Mouse (Mus musculus): Measurements from ENCODE around the gene Tacr1.
"Not testable (repeated sequence)": the region's sequence is repeated elsewhere in the genome, so short reads cannot be mapped to it uniquely, and the experiment has no call there.

Gene Tacr1

DNA sequence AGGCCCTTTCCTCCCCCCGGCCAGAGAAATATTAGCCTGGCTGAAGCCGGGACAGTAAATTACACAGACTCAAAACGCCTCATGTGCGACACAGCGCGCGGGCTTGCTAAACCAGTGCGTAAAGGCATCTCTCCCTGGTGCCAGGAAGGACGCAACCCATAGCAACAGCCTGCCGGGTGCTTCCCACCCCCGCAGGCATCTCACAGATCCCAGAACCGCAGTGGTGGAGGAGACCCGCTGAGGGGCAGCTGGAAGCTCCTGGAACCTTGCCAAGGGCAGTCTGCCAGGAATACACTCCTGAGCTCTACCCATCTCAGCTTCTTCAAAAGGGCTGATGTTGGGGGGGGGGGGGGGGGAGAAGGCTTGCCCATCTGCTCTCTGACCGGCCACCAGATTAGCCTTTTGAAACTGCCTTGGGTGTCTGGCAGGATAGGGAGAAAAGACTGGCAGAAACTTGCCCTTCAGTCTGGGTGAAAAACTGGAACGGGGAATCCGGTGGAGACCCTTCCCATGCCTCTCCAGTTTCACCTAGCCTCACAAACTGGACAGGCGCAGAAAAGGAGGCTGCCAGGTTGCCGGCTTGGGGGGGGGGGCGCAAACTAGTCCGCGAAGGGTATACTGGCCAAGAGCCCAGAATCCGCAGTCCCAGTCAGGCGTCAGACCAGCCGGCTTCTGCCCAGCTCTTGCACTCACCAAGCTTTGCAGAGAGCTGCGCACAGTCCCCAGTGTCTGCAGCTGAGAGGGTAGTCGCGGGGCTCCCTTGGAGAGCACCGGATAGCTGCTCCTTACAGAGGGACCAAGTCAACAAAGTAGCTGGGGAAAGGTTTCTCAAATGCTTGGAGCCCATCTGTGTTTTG lies at the start of gene Tacr1:
Tacr1 (plus strand) TSS at position 740 of the 857 bp plus-strand sequence.
- no peak for DNase-seq

DNA sequence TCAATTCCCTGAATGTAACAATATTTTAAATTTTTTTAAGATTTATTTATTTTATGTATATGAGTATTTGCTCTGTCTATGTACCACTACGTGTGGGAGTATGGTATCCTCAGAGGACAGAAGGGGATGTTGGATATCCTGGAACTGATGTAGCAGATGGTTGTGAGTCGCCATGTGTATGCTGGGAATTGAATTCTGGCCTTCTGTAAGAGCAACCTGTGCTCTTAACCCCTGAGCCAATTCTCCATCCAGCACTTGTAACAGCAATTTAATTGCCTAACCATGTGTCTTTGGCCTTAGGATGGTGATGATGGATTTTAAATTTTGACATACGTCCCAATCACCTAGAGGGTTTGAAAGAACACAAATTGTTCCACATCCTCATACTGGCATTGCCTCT lies 26.0 kb upstream of the Tacr1 start:
- no peak for DNase-seq

DNA sequence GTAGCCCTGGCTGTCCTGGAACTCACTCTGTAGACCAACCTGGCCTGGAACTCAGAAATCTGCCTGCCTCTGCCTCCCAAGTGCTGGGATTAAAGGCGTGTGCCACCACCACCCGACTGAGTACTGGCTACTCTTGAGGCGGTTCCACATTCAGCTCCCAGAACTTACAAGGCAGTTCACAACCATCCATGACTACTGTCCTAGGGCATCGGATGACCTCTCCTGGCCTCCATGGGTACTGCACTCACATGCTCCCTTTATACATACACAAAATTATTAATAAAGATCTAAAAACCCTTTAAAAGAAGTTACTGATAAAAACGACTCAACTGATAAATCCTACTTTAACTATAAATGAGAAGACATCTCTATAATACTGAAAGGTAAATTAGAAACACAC lies 18.6 kb upstream of the Tacr1 start:
- DNase-seq = no peak

DNA sequence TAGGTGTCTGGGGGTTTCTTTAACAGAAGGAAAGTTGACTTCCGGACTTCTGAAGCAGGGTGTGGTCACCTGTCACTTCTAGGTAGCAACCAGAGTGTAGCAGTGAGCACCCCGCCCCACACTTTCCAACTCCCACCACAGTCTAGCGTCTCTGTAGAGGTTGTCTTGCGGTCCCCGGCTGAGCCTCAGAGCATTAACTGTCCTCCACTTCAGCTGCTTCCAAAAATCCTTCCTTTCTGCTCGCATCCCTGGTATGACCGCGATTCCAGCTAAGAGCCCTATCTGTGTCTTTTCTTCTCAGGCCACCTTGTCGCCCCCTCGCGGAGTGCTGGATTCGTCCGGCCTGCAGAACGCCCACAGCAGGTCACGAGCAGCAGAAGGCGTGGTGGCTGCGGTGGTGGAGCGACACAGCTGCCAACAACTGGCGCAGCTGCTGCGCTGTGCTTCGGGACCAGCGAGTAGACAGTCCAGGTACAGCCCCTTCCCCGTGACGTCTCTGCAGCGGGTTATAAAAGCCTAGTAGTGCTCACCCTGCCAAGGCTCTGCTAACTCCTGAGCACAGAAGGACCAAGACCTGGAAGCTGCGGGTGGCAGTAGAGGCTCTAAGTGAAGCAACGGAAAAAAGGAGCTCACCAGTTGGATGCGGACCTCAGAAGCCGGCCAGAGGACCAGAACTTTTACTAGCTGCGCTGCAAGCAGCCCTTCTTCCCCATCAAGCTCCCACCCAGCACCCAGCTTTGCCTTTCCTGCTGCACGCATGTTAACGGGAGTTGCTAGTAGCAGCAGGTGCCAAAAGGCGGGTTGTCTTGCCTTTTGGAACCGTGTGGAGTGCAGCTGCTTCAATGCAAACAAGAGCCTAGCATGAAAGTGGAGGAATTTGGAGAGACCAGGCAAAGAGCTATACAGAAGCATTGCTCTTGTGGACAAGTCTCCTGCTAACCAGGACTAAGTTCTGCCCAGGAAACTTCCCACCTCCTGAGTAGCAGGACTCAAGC lies 664 bp downstream of the Tacr1 start:
- no peak for DNase-seq

DNA sequence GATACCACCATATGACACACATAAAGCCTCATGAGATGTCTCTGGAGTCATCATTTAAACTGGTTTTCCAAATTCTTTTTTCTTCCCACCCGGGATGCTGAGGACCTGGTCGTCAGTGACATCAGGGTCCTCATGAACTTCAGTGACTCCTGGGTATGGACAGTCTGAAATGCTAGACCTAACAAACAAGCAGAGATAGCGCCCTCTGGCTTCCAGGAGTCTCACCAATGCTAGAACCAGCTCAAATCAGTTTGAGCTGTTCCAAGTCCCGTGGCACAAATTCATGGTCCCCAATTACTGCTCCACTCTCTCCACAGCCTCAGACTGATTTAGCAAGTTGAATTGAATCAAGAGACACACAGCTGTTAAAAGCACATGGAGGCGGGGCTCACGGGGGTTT lies 16.2 kb downstream of the Tacr1 start:
- DNase-seq = no peak

DNA sequence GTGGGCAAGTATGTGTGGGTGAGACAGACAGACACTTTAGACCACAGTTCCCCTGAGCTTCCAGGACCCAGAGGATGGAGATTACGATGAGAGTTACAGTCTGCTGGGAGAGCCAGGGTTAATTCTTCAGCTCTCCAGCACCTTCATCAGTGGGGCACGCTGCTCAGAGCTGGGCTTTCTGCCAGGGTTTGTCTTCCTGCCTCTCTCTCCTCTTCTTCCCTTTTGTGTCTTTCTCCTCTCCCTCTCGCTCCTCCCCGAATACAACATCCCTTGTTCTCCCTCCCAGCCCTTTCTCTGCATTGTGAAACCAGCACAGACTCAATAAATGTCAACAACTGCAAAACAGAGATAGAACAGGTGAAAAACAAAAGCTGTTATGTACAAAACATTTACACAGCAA lies 18.1 kb downstream of the Tacr1 start:
- no peak for DNase-seq

DNA sequence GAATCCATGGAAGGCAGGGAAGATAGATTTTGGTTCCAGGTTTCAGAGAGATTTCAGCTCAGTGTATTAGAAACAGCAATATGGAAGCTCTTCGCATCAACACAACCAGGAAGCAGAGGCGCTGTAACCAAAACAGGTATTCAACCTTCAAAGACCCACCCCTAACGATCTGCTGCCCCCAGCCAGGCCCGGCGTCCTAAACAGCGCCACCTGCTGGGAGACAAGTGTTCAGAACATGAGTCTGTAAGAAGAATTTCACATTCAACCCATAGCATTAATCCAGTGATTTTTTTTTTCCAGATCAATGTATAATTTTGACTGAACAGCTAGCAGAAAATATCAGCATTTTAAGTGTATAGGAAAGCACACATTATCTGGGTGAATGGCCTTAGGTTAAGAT lies 26.8 kb downstream of the Tacr1 start:
- no peak for DNase-seq

DNA sequence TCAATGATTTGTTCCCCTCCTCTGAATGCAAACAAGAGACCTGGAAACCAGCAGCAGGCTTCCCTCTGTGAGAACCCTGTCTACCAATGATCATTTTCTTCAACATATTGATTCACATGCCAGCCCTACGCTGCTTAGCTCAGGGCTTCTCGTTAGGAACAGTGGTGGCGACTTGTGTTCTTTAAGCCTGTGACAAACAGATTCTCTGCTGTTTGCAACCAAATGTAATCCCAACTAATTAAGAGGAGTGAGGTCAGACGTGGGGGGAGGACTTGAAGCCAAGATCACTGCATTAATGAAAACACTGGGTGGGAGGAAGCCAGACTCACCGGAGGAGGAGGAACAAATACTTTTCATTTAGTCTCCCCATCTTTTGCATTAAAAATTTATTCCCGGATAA lies 27.6 kb downstream of the Tacr1 start:
- DNase-seq = no peak

DNA sequence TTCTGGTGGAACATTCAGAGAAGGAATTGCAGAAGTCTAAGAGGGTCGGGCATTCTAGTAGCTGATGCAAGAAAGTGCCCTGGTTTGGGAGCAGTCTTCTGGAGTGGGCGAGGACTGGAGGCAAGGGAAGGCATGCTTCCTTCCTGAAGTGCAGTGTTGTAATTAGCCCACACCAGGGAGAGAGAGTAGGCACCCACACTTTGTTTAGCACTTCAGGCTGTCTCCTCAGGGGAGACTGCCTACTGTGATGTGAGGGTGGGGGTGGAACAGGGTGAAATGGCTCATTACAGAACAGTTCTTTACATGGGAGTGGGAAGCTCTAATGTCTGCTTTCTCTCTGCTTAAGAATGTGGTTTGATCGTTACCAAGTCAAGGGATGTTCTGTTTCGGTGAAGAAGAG lies 35.0 kb downstream of the Tacr1 start:
- DNase-seq = no peak

DNA sequence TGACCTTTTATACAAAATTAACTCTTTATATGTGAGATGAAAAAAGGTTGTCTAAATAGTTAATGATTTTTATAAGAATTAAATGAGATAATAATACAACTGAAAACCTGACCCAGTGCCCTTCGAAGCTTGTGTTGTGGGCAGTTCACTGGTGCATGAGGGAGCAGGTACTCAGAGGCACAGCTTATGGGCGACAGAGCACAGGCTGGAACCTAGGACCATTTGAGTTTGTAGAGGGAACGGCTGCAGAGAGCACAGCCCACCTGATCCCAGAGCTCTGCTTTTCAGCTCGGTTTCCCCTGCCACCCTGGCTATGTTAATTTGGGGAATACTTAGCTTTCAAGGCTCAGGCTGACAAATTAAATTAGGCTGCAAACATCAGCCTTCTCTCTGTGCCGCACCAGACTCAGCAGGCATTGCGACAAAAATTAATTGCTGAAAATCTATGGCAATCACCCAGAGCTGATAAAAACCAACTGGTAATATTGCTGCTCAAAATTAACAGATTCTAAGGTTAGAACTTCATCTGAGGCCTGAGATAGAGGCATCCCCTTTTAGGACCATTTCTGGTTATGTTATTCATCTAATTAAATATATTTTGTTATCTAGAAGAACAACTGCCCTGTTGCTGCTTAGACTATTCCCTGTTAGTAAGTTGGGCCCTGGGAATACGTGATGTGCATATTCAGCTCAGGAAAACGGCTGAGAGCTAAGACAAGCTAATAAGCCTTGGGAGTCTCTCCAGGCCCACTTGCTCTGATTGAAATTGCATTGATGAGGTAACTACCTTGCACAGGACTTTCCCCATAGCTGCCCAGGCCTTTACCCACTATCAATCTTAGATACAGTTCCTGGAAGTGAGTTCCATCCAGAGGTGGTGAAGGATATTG lies 50.3 kb downstream of the Tacr1 start:
- DNase-seq = not testable (repeated sequence)

DNA sequence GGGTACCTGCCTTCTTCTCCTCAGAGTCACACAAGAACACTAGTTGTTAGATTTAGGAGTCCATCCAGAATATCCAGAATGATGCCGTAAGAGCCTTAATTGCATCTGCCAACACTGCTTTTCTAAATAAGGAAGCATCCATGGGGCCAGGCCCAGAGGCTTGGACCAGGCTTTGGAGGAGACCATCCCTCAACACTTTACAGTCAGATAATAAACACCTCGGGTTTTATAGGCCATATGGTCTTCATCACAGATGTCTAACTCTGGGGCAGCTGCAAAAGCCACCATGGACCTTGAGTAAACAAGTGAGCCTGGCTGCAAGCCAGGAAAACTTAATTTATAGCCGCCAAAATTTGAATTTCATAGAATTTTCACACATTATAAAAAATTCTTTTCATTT lies 53.1 kb downstream of the Tacr1 start:
- DNase-seq = no peak

DNA sequence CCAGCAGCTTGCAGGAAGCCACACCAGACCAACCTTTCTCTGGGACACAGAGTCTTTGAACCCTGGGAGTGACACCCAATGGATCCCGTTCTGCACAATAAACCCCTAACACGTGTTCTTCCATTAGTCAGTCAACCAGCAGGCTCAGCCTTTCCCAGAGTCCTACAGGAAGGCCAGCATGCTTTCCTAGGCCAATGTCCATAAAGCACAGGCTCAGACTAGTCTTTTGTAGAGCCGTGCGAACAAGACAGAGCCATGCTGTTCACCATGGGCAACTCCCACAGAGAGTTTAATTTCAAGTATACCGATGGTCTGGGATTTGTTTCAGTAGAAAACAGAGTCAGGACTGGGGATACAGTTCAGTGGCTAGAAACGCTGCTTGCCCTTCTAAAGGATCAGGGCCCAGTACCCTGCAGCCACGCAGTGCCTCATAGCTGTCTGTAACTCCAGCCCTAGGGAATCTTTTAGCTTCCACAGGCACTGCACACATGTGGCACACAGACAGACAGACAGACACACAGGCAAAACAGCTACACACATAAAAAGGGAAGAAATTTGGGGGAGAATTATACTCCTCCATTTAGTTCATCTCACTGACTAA lies 55.1 kb downstream of the Tacr1 start:
- no peak for DNase-seq

DNA sequence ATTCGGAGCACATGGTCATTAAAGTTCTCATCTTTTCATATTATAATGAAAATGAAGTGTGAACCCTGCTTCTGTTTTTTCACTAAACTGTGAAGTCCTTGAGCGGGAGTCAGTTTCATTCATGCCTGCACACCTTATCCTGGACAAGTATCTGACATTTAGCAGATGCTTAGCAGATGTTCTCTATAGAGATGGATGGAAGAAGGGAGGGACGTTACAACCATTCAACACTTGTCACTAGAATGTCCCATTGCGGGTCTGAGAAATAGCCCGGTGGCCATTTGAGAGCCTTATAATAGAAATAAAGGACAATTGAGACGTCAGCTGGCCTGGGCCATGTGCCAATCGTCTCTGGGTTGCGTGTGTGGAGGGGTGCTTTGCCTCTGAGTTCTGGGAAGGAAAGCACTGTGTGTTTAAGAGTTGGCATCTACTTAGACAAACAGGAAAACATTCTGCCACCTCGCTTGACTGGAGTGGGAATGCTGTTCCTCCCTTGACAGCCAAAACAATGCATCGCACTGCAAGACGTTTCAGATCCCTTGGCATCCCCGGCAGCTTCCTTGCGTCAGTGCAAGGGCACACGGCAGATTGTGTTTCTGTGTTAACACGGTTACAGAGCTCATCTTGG lies 56.7 kb downstream of the Tacr1 start:
- no peak for DNase-seq

DNA sequence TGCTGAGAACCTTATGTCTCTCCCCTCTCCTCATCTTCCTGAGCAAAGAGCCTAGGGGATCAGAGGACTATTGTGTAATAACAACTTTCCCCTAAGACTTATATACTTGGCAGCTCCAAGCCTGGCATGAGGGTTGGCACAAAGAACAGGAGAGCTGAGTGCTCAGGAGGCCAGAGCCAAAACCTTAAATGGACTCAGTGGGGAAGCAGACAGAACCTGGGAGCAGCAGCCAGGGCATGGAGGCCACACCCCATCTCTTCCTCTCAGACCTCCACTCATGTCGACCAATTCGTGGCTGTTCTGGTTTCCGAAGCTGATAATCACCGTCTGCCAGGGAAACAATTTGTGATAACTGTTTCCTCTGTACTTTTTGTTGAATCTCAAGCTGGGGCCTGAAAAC lies 61.0 kb downstream of the Tacr1 start:
- DNase-seq = no peak

DNA sequence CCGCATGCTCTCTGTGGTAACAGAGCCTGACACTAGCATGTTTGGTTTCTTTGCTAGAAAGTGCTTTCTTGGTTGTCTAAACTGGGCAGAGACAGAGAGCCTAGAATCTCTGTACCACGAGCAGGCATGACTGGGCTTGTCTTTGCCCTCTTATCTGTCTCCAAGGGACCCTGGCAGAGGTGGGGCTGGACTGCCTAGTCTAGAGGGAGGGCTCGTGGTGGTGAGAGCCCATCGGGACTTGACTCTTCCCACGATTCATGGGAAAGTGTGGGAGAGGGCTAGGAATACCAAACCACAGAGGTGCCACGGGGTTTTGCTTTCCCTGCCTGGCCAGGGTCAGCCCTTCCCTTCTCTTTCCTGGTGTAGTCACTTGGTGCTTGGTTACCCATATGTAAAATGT lies 72.3 kb downstream of the Tacr1 start:
- no peak for DNase-seq

DNA sequence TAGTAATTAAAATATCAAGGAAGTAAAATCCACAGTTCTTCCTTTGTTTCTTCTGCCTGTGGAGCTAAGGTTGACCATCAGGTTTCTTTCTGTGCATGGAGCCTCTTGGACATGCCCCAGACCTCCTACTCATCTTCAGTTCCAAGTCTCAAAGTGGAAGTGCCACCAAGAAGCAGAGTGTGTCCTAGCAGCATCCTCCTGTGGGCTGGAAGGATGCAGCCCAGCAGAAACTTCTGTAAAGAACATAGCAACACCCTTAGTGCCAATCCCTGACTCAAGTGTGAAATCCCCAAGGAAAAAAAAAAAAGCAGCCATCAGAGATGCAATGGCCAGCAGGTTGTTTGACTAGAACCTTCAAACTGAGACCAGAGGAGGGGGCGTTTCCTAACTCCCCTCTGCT lies 81.7 kb downstream of the Tacr1 start:
- no peak for DNase-seq

DNA sequence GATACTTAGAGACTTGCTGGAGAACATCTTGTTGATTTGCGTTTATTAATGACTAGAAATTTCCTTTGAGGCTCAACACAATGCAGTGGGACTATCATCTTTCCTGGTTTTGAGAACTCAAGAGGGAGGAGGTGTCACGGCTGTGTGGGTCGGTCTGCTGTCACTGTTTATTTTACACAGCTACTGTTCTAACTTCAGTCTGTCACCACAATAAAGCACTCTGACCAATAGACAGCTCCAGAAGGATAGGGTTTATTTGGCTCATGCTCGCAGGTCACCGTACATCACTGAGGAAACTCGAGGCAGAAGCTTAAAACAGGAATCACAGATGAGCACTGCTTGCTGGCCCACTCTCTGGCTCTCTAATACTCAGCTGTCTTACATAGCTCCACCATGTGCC lies 92.3 kb downstream of the Tacr1 start:
- DNase-seq = no peak

DNA sequence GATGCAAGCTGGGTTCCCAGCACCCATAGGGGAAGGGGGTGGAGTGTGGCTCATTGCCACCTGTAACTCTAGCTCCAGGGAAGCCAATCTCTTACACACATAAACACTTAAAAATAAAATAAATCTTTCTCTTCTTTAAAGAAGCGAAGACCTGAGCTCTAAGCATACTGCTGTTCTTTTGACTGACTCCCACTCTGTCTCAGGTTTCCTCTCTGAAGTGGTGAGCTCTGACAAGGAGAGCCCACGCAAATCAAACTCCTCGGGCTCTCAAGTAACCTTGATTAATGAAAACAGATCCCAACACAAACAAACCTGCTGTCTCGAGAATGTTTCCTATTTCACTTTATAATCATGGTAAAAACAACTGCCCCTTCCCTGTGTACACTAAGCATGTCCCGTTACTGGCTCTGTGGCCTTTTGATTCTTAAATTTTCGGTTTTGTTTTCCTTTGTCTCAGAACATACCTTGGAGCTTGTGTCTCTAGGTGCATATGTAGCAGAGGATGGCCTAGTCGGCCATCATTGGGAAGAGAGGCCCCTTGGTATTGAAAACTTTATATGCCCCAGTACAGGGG lies 108.8 kb downstream of the Tacr1 start:
- no peak for DNase-seq

DNA sequence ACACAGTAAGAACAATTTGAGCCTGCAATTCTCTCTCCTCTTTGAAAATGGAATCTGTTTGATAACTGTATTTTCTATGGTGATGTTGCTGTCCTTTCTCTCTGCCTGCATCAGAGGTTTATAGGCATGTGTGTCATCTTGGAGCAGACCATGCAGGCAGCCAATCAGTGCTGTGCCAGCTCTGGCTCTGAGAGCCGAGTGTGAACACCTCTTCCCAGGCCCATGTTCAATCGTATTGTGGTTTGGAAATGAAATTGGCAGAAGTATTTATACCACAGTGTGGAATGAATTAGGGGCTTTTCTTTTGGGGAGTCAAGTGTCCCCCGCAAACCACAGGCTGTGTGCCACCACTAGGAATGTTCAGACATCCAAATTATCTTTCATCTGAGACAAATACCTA lies 117.5 kb downstream of the Tacr1 start:
- no peak for DNase-seq

DNA sequence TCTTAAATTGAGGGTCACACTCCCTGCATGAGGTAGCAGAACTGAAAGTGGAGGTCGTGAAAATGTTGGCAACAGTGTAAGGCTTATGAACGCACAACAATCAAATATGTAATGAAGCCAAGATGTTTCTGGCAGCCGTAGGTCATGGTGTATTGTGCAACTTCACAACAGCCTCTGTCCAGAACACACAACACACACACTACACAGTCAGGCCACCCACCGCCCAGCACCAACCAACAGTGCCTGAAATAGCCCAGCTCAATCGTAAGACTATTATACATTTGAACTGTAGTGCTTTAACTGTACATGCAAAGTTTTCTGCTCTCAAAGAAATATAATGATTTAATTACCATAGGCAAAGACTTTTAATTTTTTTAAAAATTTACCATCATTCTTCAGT lies 120.4 kb downstream of the Tacr1 start:
- no peak for DNase-seq

DNA sequence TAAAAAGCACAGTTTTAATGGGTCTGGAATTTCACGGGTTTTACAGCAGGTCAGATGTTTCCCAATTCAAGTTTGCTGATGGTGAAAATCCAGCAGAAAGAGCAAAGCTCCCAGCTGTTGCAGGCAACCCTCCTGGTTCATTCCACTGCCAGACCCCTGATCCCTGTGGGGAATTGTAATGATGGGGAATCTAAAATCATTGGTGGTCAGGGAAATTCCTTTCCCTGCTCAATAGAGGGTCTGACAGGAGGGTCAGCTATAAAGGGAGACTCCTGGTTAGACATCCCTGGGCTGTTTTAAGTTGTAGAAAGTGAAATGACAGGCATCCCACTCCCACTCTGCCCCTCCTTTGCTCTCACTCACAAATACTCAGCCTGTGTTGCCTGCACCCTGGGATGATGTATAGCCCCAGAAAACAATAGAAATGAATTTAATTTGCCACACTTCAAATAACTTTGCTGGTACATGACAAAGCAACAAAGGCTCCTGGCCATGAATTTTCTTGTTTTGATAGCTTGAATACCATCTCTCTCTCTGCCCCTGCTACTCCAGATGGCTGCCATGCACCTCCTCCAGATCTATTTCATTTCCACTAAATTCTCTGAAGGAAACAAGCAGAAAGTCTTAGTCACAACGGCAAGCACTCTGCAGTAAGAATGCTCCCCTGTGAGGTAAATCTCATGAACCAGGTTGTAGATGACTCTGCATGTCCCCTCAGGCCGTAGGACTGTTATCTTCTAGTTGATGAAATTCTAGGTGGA lies 123.2 kb downstream of the Tacr1 start:
- no peak for DNase-seq
